Mouse (Mus musculus) CH12.LX (cell line): ENCODE data around the gene Cyp27a1. TPM values are rescaled to one million over a fixed set of nuclear protein-coding genes. Genes with fewer than 3 reads are reported as not detected.
A peak's percentile ranks its signal among the peaks of the same experiment; 100 is the strongest.

Source experiments
- DNase-seq: peaks from one replicate; pipeline ENCODE4 v3.0.0-alpha.2; 2013; ENCODE audit errors: extremely low read depth
- H3K27ac ChIP-seq: 2 replicates; pipeline ENCODE4 v1.5.1; 2012; ENCODE audit warnings: low read depth, mild to moderate bottlenecking, control low read depth, moderate library complexity; ENCODE audit not compliant: insufficient read depth
- H3K27me3 ChIP-seq: replicated peaks from 2 replicates; pipeline ENCODE3; 2012; ENCODE audit warnings: inconsistent platforms
- H3K36me3 ChIP-seq, 2 experiments: replicated peaks in 1 of 2; 2 replicates each; pipeline versions ENCODE3 to v1.6.1; 2012; ENCODE audit warnings: inconsistent platforms in 1 of 2, low read length in 1 of 2, mild to moderate bottlenecking in 1 of 2, mixed read lengths in 1 of 2, moderate library complexity in 1 of 2; ENCODE audit not compliant: control insufficient read depth in 1 of 2, insufficient read depth in 1 of 2
- H3K4me1 ChIP-seq, 2 experiments: 2 replicates each; pipeline ENCODE4 v1.6.1; 2012; ENCODE audit warnings: inconsistent platforms in 1 of 2, moderate library complexity in 1 of 2; ENCODE audit not compliant: insufficient read depth in 2 of 2, control insufficient read depth in 1 of 2
- H3K4me2 ChIP-seq: 2 replicates; pipeline ENCODE4 v1.6.1; 2012; ENCODE audit warnings: low read depth, mild to moderate bottlenecking, control low read depth; ENCODE audit not compliant: poor library complexity, insufficient read depth, severe bottlenecking
- H3K4me3 ChIP-seq, 3 experiments: fragments of 150-350 bp in 1 of 3; sonication (generic) in 1 of 3; replicated peaks in 1 of 3; 2 replicates each; pipeline versions ENCODE3 to v1.5.1; 2011 to 2012; ENCODE audit warnings: low read depth in 2 of 3, low read length in 2 of 3, mild to moderate bottlenecking in 2 of 3, moderate library complexity in 2 of 3, control low read depth in 1 of 3, improper control_type of control experiment in 1 of 3, inconsistent platforms in 1 of 3, mixed read lengths in 1 of 3; ENCODE audit not compliant: poor library complexity in 1 of 3
- H3K79me2 ChIP-seq: replicated peaks from 2 replicates; pipeline ENCODE4 v1.6.1; 2012; ENCODE audit warnings: mild to moderate bottlenecking, moderate library complexity; ENCODE audit not compliant: control insufficient read depth, poor library complexity, insufficient read depth, severe bottlenecking; ENCODE audit errors: extremely low read depth
- H3K9ac ChIP-seq: 2 replicates; pipeline ENCODE4 v1.6.1; 2012; ENCODE audit warnings: low read depth, mild to moderate bottlenecking, control low read depth, moderate library complexity; ENCODE audit not compliant: insufficient read depth
- H3K9me3 ChIP-seq: replicated peaks from 2 replicates; pipeline ENCODE3; 2012; ENCODE audit warnings: low read length, inconsistent platforms, mixed read lengths
- CHD1 ChIP-seq: IDR thresholded peaks from 2 replicates; pipeline ENCODE4 v1.6.1; 2012; ENCODE audit warnings: low read depth, low read length, improper control_type of control experiment, inconsistent platforms
- CHD2 ChIP-seq: IDR thresholded peaks from 2 replicates; pipeline ENCODE4 v1.6.1; 2011; ENCODE audit warnings: low read length, improper control_type of control experiment
- EP300 ChIP-seq: IDR thresholded peaks from 2 replicates; pipeline ENCODE4 v1.6.1; 2011; ENCODE audit warnings: low read length, improper control_type of control experiment
- ETS1 ChIP-seq: conservative IDR thresholded peaks from 2 replicates; pipeline ENCODE4 v1.6.1; 2012; ENCODE audit warnings: low read depth, mild to moderate bottlenecking, inconsistent platforms, low read length, improper control_type of control experiment, moderate library complexity
- GABPA ChIP-seq: IDR thresholded peaks from 2 replicates; pipeline ENCODE4 v1.6.1; 2012; ENCODE audit warnings: low read depth, low read length, improper control_type of control experiment, inconsistent platforms; ENCODE audit not compliant: insufficient replicate concordance
- MAX ChIP-seq: IDR thresholded peaks from 2 replicates; pipeline ENCODE4 v1.6.1; 2011; ENCODE audit warnings: low read length, improper control_type of control experiment
- MEF2A ChIP-seq: IDR thresholded peaks from 2 replicates; pipeline ENCODE4 v1.6.1; 2014; ENCODE audit warnings: low read depth, mild to moderate bottlenecking, inconsistent platforms, low read length, improper control_type of control experiment, borderline replicate concordance
- MYC ChIP-seq: IDR thresholded peaks from 2 replicates; pipeline ENCODE4 v1.6.1; 2011; ENCODE audit warnings: low read depth, mild to moderate bottlenecking, improper control_type of control experiment, low read length
- NELFE ChIP-seq: IDR thresholded peaks from 2 replicates; pipeline ENCODE4 v1.6.1; 2011; ENCODE audit warnings: low read depth, low read length, improper control_type of control experiment
- NRF1 ChIP-seq: IDR thresholded peaks from 2 replicates; pipeline ENCODE4 v1.6.1; 2014; ENCODE audit warnings: low read depth, mild to moderate bottlenecking, inconsistent platforms, low read length, improper control_type of control experiment, moderate library complexity
- SIN3A ChIP-seq: IDR thresholded peaks from 2 replicates; pipeline ENCODE4 v1.6.1; 2012; ENCODE audit warnings: low read length, improper control_type of control experiment, inconsistent platforms
- TBP ChIP-seq: conservative IDR thresholded peaks from 2 replicates; pipeline ENCODE4 v1.6.1; 2011; ENCODE audit warnings: low read depth, low read length, improper control_type of control experiment
- TCF12 ChIP-seq: IDR thresholded peaks from 2 replicates; pipeline ENCODE4 v1.6.1; 2014; ENCODE audit warnings: low read depth, mild to moderate bottlenecking, inconsistent platforms, low read length, improper control_type of control experiment
- USF1 ChIP-seq: IDR thresholded peaks from 2 replicates; pipeline ENCODE4 v1.6.1; 2014; ENCODE audit warnings: low read depth, mild to moderate bottlenecking, inconsistent platforms, low read length, improper control_type of control experiment
- USF2 ChIP-seq: conservative IDR thresholded peaks from 2 replicates; pipeline ENCODE4 v1.6.1; 2011; ENCODE audit warnings: low read depth, low read length, improper control_type of control experiment
- ZC3H11A ChIP-seq: IDR thresholded peaks from 2 replicates; pipeline ENCODE4 v1.6.1; 2012; ENCODE audit warnings: low read depth, mild to moderate bottlenecking, inconsistent platforms, low read length, improper control_type of control experiment
- dilution Hi-C: fragments of 300-500 bp; cut with MboI; formaldehyde crosslinking; loops from 2 replicates; pipeline ENCODE4 v1.14.3; 2020; ENCODE audit warnings: low sequenced_read_pairs; ENCODE audit not compliant: extremely low pct_unique_long_range_greater_than_20kb, extremely low pct_ligation_motif_present
- in situ Hi-C: fragments of 300-500 bp; cut with MboI; formaldehyde crosslinking; loops from 3 replicates; pipeline ENCODE4 v1.14.3; 2019; ENCODE audit warnings: low sequenced_read_pairs, low pct_ligation_motif_present, low pct_unique_long_range_greater_than_20kb, mixed read lengths
- polyA plus RNA-seq: library from polyadenylated mRNA; unstranded; fragments of >175 nt; gene quantifications from 2 replicates; pipeline ENCODE4 v1.2.1, GENCODE M21; 2012; ENCODE audit warnings: low read depth; ENCODE audit not compliant: insufficient read length
- total RNA-seq, 2 experiments: library from RNA; depleted of rRNA; stranded (reverse); fragments of 300-350 nt in 1 of 2; fragments of >200 nt in 1 of 2; gene quantifications; 2 replicates each; pipeline ENCODE4 v1.2.3; 2012 to 2014

The Cyp27a1 gene
- total and polyA plus RNA-seq, 3 experiments = not detected

GRCm38 (mm10) chr1:74752833-74753232 lies 39.5 kb downstream of the Cyp27a1 start:
- Histone ChIP-seq H3K4me3 (no peak overlapping the region), H3K9ac (no peak overlapping the region), H3K27me3 (peaks cover 1% of the 10 kb centered on the region), H3K27ac (no peak overlapping the region), H3K9me3 (no peaks in the 10 kb centered on the region), H3K4me2 (no peak overlapping the region), H3K36me3 (no peaks in the 10 kb centered on the region), H3K4me1 (peaks cover 21 to 33% of the 10 kb centered on the region in 2 experiments), H3K79me2 (no peaks in the 10 kb centered on the region)
- dilution Hi-C loops = no loop called here
- peak; percentile 48 for DNase-seq
- in situ Hi-C loops = loop anchor here (5.0 to 10.0 kb wide), 2 partner anchors 36 to 108 kb away; no protein-coding TSS in a partner anchor
- TF ChIP-seq NRF1 (no peak), USF1 (peak; percentile 53; the same call in 1 of the 2 replicates), USF2 (peak; percentile 70)

DNA sequence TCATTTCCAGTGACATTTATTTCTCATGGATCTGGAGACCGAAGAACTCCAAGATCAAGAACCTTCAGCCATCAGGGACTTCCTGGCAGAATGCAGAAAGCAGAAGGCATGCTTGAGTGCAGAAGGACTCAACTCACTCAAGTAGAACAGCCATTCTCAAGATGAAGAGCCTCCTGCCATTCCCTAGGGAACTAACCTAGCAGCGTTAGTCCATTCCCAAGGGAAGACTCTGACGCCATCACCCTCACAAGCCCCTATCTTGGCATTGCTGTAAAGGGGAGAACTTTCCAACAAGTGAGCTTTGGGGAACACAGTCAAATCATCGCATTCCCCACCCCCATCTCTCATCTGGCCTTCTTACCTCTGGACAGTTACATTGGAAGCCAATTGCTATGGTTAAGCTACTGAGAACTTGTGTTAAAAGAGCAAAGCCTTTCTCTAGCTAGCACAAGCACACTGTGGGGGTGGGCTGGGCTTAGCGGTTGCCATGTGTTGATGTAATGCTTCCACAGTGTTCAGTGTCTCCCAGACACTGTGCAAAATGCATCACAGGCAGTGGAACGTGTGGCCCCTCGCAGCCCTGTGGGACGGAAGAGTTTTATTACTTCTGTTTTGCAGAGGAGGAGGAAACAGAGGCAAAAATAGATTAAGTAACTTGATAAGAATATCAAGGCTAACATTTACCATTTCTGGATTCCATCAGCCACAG lies 40.0 kb downstream of the Cyp27a1 start:
- no peaks in the 10 kb centered on the region for H3K9me3 ChIP-seq
- H3K27me3 ChIP-seq = no peaks in the 10 kb centered on the region
- no peak overlapping the region for H3K9ac ChIP-seq
- H3K79me2 ChIP-seq = no peaks in the 10 kb centered on the region
- TF ChIP-seq EP300 (peak; percentile 41), SIN3A (no peak), GABPA (no peak), ZC3H11A (no peak), NELFE (0 out of 2 replicates have a peak, but pooled peaks have one; percentile 12), CHD2 (peak; percentile 41; the same call in 1 of the 2 replicates), MAX (0 out of 2 replicates have a peak, but pooled peaks have one; percentile 12)
- no peak overlapping the region for H3K4me2 ChIP-seq
- in situ Hi-C loops = loop anchor here (5.0 to 10.0 kb wide), 2 partner anchors 36 to 109 kb away; no protein-coding TSS in a partner anchor
- dilution Hi-C loops = no loop called here
- H3K27ac ChIP-seq = peak overlapping the region; percentile 23
- H3K36me3 ChIP-seq = no peaks in the 10 kb centered on the region
- no peak overlapping the region for H3K4me3 ChIP-seq
- H3K4me1 ChIP-seq = peaks cover 21 to 32% of the 10 kb centered on the region in 2 experiments
- DNase-seq = peak; percentile 73

DNA sequence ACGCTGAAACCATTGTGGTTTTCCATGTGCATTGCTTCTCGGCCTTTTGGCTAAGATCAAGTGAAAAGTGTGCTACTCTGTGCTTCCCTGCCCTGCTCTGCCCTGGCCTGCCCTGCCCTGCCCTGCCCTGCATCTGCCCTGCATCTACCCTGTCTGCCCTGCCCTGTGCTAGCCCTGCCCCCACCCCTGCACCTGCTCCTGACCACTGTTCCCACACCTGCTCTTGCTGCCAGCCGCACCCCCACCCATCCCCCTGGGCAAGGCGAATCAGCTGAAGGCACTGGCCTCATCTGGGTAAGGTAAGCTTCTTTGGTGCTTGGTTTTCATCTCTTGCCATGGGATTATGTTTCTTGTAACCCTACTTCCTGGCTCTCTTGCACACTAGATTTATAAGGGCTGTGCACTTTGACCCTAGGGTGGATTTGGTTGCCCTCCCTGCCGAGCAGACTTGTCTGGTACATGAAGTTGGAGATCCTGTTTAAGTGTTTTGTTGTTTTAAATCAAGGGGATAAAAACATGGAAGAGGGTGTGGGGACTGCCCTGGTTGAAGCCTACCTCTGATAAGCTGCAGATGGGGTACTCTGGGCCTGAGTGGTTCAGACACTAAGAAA lies 40.9 kb downstream of the Cyp27a1 start:
- no peak for DNase-seq
- in situ Hi-C loops = loop anchor here (5.0 to 10.0 kb wide), 2 partner anchors 37 to 109 kb away; no protein-coding TSS in a partner anchor
- Histone ChIP-seq H3K27me3 (no peaks in the 10 kb centered on the region), H3K27ac (peak overlapping the region; percentile 17; the same call in 1 of the 2 replicates), H3K9ac (no peak overlapping the region), H3K79me2 (no peaks in the 10 kb centered on the region), H3K36me3 (no peaks in the 10 kb centered on the region), H3K4me3 (peak overlapping the region in 1 of 3 experiments; percentile 17), H3K4me2 (no peak overlapping the region), H3K9me3 (no peaks in the 10 kb centered on the region), H3K4me1 (peaks cover 16 to 23% of the 10 kb centered on the region in 2 experiments)
- TF ChIP-seq TCF12 (peak; percentile 61), CHD1 (no peak), CHD2 (peak; percentile 55; the same call in 1 of the 2 replicates), MEF2A (no peak), MYC (0 out of 2 replicates have a peak, but pooled peaks have one; percentile 0), TBP (no peak), ETS1 (0 out of 2 replicates have a peak, but pooled peaks have one; percentile 17)
- dilution Hi-C loops = no loop called here
